Mouse (Mus musculus) cerebellum, adult 2 months (tissue): ENCODE measurements around the gene Dsn1. TPM values are rescaled to one million over a fixed set of nuclear protein-coding genes. Genes with fewer than 3 reads are reported as not detected.

Source experiments
- DNase-seq, 2 experiments: peaks; one replicate each; pipeline ENCODE4 v3.0.0; 2021
- H3K27ac ChIP-seq: fragments of 200-500 bp; 2 replicates; pipeline ENCODE4 v1.5.1; 2012; ENCODE audit warnings: low read length, control low read depth, inconsistent platforms; ENCODE audit not compliant: insufficient read depth
- H3K27me3 ChIP-seq: fragments of 200-500 bp; 2 replicates; pipeline ENCODE4 v1.6.1; 2012; ENCODE audit warnings: inconsistent platforms, mild to moderate bottlenecking, low read length, moderate library complexity; ENCODE audit not compliant: control insufficient read depth, insufficient read depth
- H3K4me1 ChIP-seq: fragments of 200-500 bp; 2 replicates; pipeline ENCODE4 v1.6.1; 2011; ENCODE audit warnings: low read length; ENCODE audit not compliant: control insufficient read depth, insufficient read depth
- H3K4me3 ChIP-seq: fragments of 200-500 bp; replicated peaks from 2 replicates; pipeline ENCODE3; 2011; ENCODE audit warnings: mild to moderate bottlenecking, low read depth, low read length, control low read depth; ENCODE audit not compliant: insufficient read depth
- CTCF ChIP-seq: fragments of 200-500 bp; IDR thresholded peaks from 2 replicates; pipeline ENCODE4 v1.5.1; 2011; ENCODE audit warnings: low read depth, mild to moderate bottlenecking, control low read depth, low read length, moderate library complexity, borderline replicate concordance; ENCODE audit not compliant: insufficient read depth
- POLR2A ChIP-seq: fragments of 200-500 bp; IDR thresholded peaks from 2 replicates; pipeline ENCODE4 v1.6.1; 2011; ENCODE audit warnings: low read length, control low read depth, borderline replicate concordance; ENCODE audit not compliant: insufficient read depth
- WGBS: fragments of 180-500 bp; shearing (Covaris S2); methylation state at CpG from one replicate; pipeline ENCODE4 v1.1.7; 2018; 5-methylcytosine and 5-hydroxymethylcytosine counted together
- polyA plus RNA-seq: library from polyadenylated mRNA; depleted of rRNA; stranded (reverse); fragments of >200 nt; gene quantifications from 2 replicates; pipeline ENCODE4 v1.2.3, GENCODE M21; 2012; rRNA removed

The Dsn1 gene
- polyA plus RNA-seq, 1 experiment: 4.8 TPM

DNA sequence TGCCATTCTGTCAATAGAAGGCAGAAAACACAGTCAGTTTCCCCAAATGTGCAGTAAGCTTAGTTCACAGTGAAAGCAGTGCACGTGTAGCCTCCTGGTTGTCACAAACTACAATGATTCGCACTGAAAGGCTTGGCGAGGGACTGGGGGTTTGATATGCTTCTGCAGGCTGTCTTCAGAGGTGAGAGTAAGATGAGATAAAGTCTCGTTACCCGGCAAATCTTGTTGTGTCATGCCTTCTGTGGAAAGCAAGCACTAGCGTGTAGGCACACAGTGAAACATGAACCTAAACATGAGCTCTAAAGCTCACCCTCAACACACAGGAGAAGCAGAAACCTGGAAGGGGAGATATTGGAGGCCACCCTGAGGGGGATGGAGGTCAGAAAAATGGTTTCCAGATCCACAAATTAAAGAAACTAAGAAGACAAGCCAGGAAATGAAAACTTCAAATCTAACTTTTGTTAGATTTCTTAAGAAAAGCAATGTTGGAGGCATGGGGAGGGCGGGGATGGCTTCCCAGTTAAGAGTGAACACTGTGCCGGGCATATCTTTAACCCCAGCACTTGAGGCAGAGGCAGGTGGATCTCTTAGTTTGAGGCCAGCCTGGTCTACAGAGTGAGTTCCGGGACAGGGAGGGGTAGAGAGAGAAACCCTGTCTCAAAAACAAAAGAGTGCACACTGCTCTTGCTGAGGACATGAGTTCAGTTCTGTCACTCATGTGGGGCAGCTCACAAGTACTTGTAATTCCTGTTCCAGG, 48.3 kb downstream of the Dsn1 start:
- WGBS: 83% methylated on average over 9 of the region's 9 CpGs

DNA sequence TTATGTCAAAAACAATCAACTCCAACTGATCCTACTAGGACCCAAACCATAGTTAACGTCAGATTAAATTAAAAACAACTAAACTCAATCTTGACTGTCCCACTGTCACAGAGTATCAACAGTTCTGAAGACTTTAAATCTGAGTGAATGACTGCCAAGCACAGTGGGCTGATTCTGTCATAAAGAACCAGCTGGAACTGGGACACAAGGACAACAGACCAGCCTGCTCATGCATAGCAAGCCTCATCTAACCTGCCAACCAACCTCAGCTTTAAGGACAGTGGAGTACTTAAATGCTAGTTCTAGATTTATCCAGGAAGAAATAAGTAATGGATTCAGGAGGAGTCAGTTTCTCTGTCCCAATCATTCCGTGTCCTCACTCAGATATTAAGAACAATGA, 49.9 kb downstream of the Dsn1 start:
- TF ChIP-seq CTCF: no peak
- TF ChIP-seq POLR2A: no peak
- DNase-seq: no peak
- WGBS: 65% methylated on average over 2 of the region's 2 CpGs
- no peak overlapping the region for H3K4me3 ChIP-seq
- H3K4me1 ChIP-seq: peaks cover 18% of the 10 kb centered on the region
- no peak overlapping the region for H3K27ac ChIP-seq
- no peaks in the 10 kb centered on the region for H3K27me3 ChIP-seq

More for the DNA sequence above, 48.3 kb downstream of the Dsn1 start:
- DNase-seq: no peak
- no peaks in the 10 kb centered on the region for H3K27me3 ChIP-seq
- no peak for TF ChIP-seq POLR2A
- no peak for TF ChIP-seq CTCF
- no peak overlapping the region for H3K27ac ChIP-seq
- H3K4me1 ChIP-seq: peaks cover 18% of the 10 kb centered on the region
- H3K4me3 ChIP-seq: no peak overlapping the region

DNA sequence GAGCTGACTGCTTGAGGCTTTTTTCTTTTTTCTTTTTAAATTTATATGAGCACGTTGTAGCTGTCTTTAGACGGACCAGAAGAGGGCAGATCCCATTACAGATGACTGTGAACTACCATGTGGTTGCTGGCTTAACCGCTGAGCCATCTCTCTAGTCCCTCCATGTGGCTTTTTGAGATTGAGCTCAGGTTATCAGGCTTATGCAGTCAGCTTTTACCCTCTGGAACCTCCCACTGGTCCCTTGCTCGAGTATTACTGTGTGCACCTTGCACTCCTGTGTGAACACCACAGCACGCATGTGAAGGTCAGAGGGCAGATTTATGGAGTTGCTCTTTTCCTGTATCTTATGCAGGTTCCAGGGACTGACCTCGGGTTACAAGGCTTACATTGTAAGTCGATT, 50.6 kb downstream of the Dsn1 start:
- 59% methylated on average over 7 of the region's 7 CpGs for WGBS
- Histone ChIP-seq H3K27ac (no peak overlapping the region), H3K4me3 (no peak overlapping the region), H3K4me1 (peaks cover 18% of the 10 kb centered on the region), H3K27me3 (no peaks in the 10 kb centered on the region)
- TF ChIP-seq POLR2A: no peak
- no peak for TF ChIP-seq CTCF
- no peak for DNase-seq

DNA sequence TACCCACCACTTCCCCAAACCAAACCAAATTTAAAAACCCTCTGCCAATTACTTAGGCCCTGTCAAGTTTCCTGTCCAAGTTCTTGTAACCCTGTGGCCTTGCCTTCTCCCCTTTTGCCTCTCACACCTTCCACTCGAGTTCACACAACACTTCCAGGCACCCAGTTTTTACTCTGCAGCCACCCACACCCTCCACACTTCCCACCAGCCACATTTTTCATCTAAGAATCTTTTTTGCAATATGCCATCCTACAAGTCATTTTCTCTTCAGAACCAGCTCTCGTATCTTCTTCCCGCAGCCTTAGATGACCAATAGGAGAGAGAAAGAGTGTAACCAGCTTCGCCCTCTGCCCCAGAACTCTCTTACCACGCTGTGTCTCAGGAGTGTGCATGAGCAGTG, 52.5 kb downstream of the Dsn1 start:
- H3K4me3 ChIP-seq: no peak overlapping the region
- no peak for TF ChIP-seq POLR2A
- no peak for TF ChIP-seq CTCF
- DNase-seq: no peak
- H3K27me3 ChIP-seq: no peaks in the 10 kb centered on the region
- 85% methylated on average over 5 of the region's 5 CpGs for WGBS
- no peak overlapping the region; the same call in 1 of the 2 replicates for H3K27ac ChIP-seq
- H3K4me1 ChIP-seq: peaks cover 22% of the 10 kb centered on the region

DNA sequence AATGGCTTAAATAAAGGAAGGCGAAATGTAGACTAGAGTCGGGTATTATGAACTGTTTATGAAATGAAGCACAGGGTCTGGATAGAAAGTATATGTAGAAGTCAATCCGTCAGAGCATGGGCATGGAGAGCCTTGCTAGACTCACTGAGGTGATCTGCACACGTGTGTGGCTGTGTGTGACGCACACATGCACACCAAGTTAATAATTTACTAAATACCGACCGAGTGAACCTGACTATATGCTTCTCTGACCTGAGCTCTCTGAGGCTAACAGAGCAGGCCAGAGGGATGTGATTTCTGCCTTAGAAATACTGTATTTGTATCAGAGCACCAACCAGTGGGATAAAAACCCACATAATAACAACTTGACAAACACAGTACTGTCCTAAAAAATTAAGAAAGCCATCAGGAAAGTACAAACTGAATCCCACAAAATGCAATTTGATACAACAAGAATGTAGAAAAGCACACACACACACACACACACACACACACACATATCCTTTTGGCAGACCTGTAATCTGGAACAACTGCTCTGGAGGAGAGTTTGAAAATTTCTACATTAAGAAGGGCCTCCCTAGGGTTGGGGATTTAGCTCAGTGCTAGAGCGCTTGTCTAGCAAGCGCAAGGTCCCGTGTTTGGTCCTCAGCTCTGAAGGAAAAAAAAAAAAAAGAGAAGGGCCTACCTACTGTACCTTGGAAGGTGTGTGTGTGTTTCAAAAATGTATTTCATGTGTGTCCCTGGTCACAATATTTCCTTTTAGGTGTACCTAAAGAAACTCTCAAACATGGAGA, 55.5 kb downstream of the Dsn1 start:
- no peak overlapping the region for H3K4me3 ChIP-seq
- no peak for DNase-seq
- WGBS: 83% methylated on average over 10 of the region's 10 CpGs
- H3K27ac ChIP-seq: no peak overlapping the region
- H3K27me3 ChIP-seq: no peaks in the 10 kb centered on the region
- peaks cover 9% of the 10 kb centered on the region for H3K4me1 ChIP-seq
- TF ChIP-seq POLR2A: no peak
- TF ChIP-seq CTCF: no peak

DNA sequence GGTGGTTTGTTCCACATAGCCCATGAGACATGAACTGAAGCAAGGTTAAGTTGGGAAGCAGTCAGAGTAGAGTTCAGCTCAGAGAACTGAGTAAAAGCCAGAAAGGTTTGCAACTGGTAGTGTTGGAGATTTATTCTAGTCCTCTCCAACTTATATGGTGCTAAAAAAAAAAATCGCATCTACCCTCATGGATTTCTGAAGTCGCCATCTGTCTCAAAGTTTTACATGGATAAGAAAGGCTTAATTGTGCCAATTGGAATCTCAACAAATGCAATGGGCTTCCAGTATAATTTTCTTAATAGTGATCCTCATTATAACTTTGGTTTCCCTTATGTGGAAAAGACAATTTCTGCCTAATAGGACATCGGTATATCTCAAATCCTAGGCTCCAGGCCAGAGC, 56.1 kb downstream of the Dsn1 start:
- Histone ChIP-seq H3K27ac (peak overlapping the region; percentile 55; the same call in 1 of the 2 replicates), H3K4me1 (peaks cover 7% of the 10 kb centered on the region), H3K4me3 (no peak overlapping the region), H3K27me3 (no peaks in the 10 kb centered on the region)
- WGBS: 33% methylated on average over 3 of the region's 3 CpGs
- TF ChIP-seq CTCF: no peak
- TF ChIP-seq POLR2A: no peak
- DNase-seq: no peak

Other genes with a start within 250 kb of the Dsn1 start
- gene Myl9, start 231.7 kb downstream of the Dsn1 start, polyA plus RNA-seq: 39.2 and 40.0 TPM in 2 replicates
- 1.8 and 2.3 TPM in 2 replicates for gene Tgif2, start 167.1 kb downstream of the Dsn1 start, polyA plus RNA-seq
- 5.4 and 5.8 TPM in 2 replicates for gene 4930518I15Rik, start 149.2 kb downstream of the Dsn1 start, polyA plus RNA-seq
- gene Rab5if, start 144.0 kb downstream of the Dsn1 start, polyA plus RNA-seq: 145 and 149 TPM in 2 replicates
- 0.06 and 0.07 TPM in 2 replicates for gene Sla2, start 120.0 kb downstream of the Dsn1 start, polyA plus RNA-seq
- 782 and 861 TPM in 2 replicates for gene Ndrg3, start 15.1 kb downstream of the Dsn1 start, polyA plus RNA-seq
- gene Soga1, start 72.1 kb upstream of the Dsn1 start, polyA plus RNA-seq: 38.3 and 50.1 TPM in 2 replicates
- gene Tldc2, start 79.9 kb upstream of the Dsn1 start, polyA plus RNA-seq: 6.0 and 7.1 TPM in 2 replicates
- 22.4 and 22.6 TPM in 2 replicates for gene Samhd1, start 128.1 kb upstream of the Dsn1 start, polyA plus RNA-seq
- 2.8 and 3.1 TPM in 2 replicates for gene Rbl1, start 197.4 kb upstream of the Dsn1 start, polyA plus RNA-seq